Mouse (Mus musculus) kidney, embryonic 14.5 days (tissue): ENCODE data around the gene Sun1. TPM values are rescaled to one million over a fixed set of nuclear protein-coding genes. Genes with fewer than 3 reads are reported as not detected.

Experiments used
- ATAC-seq: fragments of 200-750 bp; cut with Nextera tagmentation; 2 replicates; pipeline ENCODE4 v1.8.0; 2017; ENCODE audit warnings: moderate number of reproducible peaks, mild to moderate bottlenecking, moderate TSS enrichment, moderate library complexity; ENCODE audit not compliant: low FRiP score, low TSS enrichment
- H3K27ac ChIP-seq: fragments of 300-500 bp; sonication (generic); 2 replicates; pipeline ENCODE4 v1.5.1; 2014; ENCODE audit warnings: low read depth, mild to moderate bottlenecking, low read length, moderate library complexity, mixed read lengths
- H3K27me3 ChIP-seq: fragments of 300-500 bp; sonication (generic); 2 replicates; pipeline ENCODE4 v1.6.1; 2014; ENCODE audit warnings: mild to moderate bottlenecking, low read length; ENCODE audit not compliant: control insufficient read depth, insufficient read depth
- H3K36me3 ChIP-seq: fragments of 300-500 bp; sonication (generic); 2 replicates; pipeline ENCODE4 v1.6.1; 2014; ENCODE audit warnings: low read length, mixed read lengths; ENCODE audit not compliant: control insufficient read depth, insufficient read depth
- H3K4me1 ChIP-seq: fragments of 300-500 bp; sonication (generic); 2 replicates; pipeline ENCODE4 v1.6.1; 2014; ENCODE audit warnings: low read length, mixed read lengths; ENCODE audit not compliant: control insufficient read depth, insufficient read depth
- H3K4me2 ChIP-seq: fragments of 300-500 bp; sonication (generic); replicated peaks from 2 replicates; pipeline ENCODE4 v1.6.1; 2014; ENCODE audit warnings: low read depth, mild to moderate bottlenecking, low read length
- H3K4me3 ChIP-seq: fragments of 300-500 bp; sonication (generic); 2 replicates; pipeline ENCODE4 v1.5.1; 2014; ENCODE audit warnings: mild to moderate bottlenecking, low read length
- H3K9ac ChIP-seq: fragments of 300-500 bp; sonication (generic); 2 replicates; pipeline ENCODE4 v1.6.1; 2014; ENCODE audit warnings: low read depth, mild to moderate bottlenecking, low read length, moderate library complexity
- H3K9me3 ChIP-seq: fragments of 300-500 bp; sonication (generic); 2 replicates; pipeline ENCODE4 v1.6.1; 2016; ENCODE audit warnings: low read length; ENCODE audit not compliant: control insufficient read depth
- WGBS: fragments of 180-500 bp; shearing (Covaris S2); extraction: QIAGEN DNeasy Blood & Tissue Kit; methylation state at CpG from one replicate; pipeline ENCODE4 v1.1.7; 2014; 5-methylcytosine and 5-hydroxymethylcytosine counted together
- polyA plus RNA-seq: library from polyadenylated mRNA; unstranded; fragments of >200 nt; fragmentation: Nextera tagmentation; extraction: Ambion mirVana; gene quantifications from 2 replicates; pipeline ENCODE4 v1.2.1, GENCODE M21; 2014

Gene Sun1
- polyA plus RNA-seq, 1 experiment from 2014 or later: 59.5 TPM

DNA sequence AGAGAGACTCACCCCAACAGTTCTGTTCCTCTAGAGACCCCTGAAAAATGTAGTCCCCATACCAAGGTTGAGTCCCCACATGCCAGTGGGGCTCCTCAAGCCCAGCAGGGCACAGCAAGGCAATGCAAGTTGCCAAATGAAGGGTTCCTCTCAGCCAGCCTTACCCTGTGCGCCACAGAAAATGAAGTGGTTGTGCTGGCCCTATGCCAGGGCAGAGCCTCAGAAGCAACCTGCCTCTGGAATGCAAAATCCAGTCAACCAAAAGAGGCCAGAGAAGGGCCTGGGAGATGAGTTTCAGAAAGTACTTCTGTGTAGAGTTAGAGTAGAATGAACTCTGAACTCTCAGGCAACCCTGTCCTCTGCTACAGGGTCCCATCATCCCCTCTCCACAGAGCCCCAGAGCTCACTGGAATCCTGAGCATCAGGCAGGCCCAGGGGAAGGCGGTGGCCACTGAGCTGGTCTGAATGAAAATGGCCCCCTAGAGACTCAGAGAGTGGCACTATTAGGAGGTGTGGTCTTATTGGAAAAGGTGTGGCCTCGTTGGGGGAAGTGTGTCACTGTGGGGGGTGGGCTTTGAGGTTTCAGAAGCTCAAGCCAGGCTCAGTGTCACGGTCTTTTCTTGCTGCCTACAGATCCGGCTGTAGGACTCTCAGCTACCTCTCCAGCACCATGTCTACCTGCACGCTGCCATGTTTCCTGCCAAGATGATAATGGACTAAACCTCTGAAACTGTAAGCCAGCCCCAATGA lies 91.5 kb downstream of the Sun1 start:
- Histone ChIP-seq H3K36me3 (no peaks in the 10 kb centered on the region), H3K4me2 (no peak overlapping the region), H3K27ac (no peak overlapping the region), H3K27me3 (no peaks in the 10 kb centered on the region), H3K4me1 (no peaks in the 10 kb centered on the region), H3K9me3 (no peaks in the 10 kb centered on the region), H3K9ac (no peak overlapping the region), H3K4me3 (no peak overlapping the region)
- WGBS: 71% methylated on average over 6 of the region's 6 CpGs
- no peak for ATAC-seq

DNA sequence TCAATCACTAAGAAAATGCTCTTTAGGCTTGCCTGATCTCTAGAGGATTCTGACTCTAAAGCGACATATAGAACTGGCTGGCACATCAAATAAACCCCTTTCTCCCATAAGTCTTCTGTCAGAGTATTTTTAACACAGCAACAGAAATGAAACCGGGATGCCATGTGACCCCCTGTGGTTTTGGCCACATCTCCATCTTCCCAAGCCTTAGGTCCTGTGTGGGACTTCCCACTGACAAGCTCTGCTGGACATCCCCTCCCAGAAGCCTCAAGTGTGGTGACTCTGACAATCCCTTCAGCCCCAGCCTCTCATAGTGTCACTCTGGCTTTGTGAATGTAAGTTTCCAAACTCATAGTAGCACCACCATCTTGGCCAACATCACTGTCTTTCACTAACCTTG lies 93.7 kb downstream of the Sun1 start:
- no peaks in the 10 kb centered on the region for H3K9me3 ChIP-seq
- H3K4me1 ChIP-seq: no peaks in the 10 kb centered on the region
- H3K36me3 ChIP-seq: no peaks in the 10 kb centered on the region
- H3K27me3 ChIP-seq: no peaks in the 10 kb centered on the region
- H3K27ac ChIP-seq: no peak overlapping the region
- ATAC-seq: no peak
- H3K9ac ChIP-seq: no peak overlapping the region
- no peak overlapping the region for H3K4me2 ChIP-seq
- 84% methylated on average over 2 of the region's 2 CpGs for WGBS
- no peak overlapping the region for H3K4me3 ChIP-seq

DNA sequence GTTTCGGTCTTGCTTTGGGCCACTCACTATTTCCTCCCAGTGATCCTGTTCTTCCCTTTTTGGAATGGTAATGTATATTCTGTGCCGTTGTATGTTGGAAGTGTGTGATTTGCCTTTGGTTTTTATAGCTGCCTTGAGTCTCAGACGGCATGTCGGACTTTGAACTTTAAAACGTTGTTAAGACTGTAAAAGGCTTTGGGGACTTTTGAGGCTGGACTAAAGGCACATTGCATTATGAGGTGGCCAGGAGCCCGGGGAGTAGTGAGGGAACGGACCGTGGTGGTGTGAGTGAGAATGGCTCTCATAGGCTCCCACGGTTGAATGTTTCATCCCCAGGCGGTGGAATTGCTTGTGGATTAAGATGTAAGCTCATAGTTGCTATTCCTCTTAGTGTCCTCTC lies 96.7 kb downstream of the Sun1 start:
- no peak for ATAC-seq
- 90% methylated on average over 10 of the region's 10 CpGs for WGBS
- Histone ChIP-seq H3K36me3 (no peaks in the 10 kb centered on the region), H3K4me3 (no peak overlapping the region), H3K4me2 (no peak overlapping the region), H3K27me3 (no peaks in the 10 kb centered on the region), H3K9me3 (no peaks in the 10 kb centered on the region), H3K9ac (no peak overlapping the region), H3K4me1 (no peaks in the 10 kb centered on the region), H3K27ac (no peak overlapping the region)

DNA sequence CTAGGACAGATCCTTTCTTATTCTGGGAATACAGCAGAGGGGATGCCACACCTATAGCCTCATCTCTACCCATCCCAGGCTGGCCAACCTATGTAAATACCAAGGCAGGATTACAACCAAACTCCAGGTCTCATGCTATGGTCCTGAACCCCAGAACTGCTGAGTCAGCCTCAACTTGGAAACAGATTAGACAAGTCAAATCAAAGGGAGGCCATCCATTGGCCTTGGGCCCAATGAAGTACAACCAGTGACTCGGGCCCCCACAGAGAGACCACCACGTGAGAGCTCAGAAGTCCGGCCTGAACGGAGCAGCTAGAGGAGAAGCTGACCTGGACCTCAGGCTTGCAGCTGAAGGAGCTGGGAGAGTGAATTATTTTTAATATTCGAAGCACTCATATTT lies 97.3 kb downstream of the Sun1 start:
- H3K9ac ChIP-seq: no peak overlapping the region
- no peaks in the 10 kb centered on the region for H3K4me1 ChIP-seq
- no peaks in the 10 kb centered on the region for H3K36me3 ChIP-seq
- ATAC-seq: no peak
- H3K4me3 ChIP-seq: no peak overlapping the region
- H3K9me3 ChIP-seq: no peaks in the 10 kb centered on the region
- H3K4me2 ChIP-seq: no peak overlapping the region
- 90% methylated on average over 5 of the region's 5 CpGs for WGBS
- no peaks in the 10 kb centered on the region for H3K27me3 ChIP-seq
- no peak overlapping the region for H3K27ac ChIP-seq

Other genes with a start within 250 kb of the Sun1 start
- 57.7 and 70.2 TPM in 2 replicates for gene Pdgfa, start 203.3 kb upstream of the Sun1 start, polyA plus RNA-seq
- gene Prkar1b, start 50.6 kb upstream of the Sun1 start, polyA plus RNA-seq: 10.0 and 15.7 TPM in 2 replicates
- 9.1 and 11.5 TPM in 2 replicates for gene Dnaaf5, start 50.4 kb upstream of the Sun1 start, polyA plus RNA-seq
- 132 and 156 TPM in 2 replicates for gene Get4, start 51.7 kb downstream of the Sun1 start, polyA plus RNA-seq
- 0.89 and 1.2 TPM in 2 replicates for gene Adap1, start 125.0 kb downstream of the Sun1 start, polyA plus RNA-seq
- 105 and 119 TPM in 2 replicates for gene Cox19, start 150.8 kb downstream of the Sun1 start, polyA plus RNA-seq
- not detected in 2 replicates for gene Cyp2w1, start 152.0 kb downstream of the Sun1 start, polyA plus RNA-seq
- gene Gpr146, start 177.1 kb downstream of the Sun1 start, polyA plus RNA-seq: 2.7 and 3.1 TPM in 2 replicates
- gene C130050O18Rik, start 204.6 kb downstream of the Sun1 start, polyA plus RNA-seq: 0.47 and 0.77 TPM in 2 replicates
- 2.6 and 3.4 TPM in 2 replicates for gene Gper1, start 222.5 kb downstream of the Sun1 start, polyA plus RNA-seq